Mouse (Mus musculus): Measurements from ENCODE around the gene P3h1. TPM values are rescaled to one million over a fixed set of nuclear protein-coding genes. Genes with fewer than 3 reads are reported as not detected.

The P3h1 gene
- polyA plus RNA-seq, 1 experiment = 42.4 TPM

GRCm38 (mm10) chr4:119216667-119217066 is 16.0 kb upstream of the P3h1 start:
- TF ChIP-seq POLR2AphosphoS2 (IDR thresholded peaks at IDR 0.05; ENCODE audit: insufficient read length, low read depth) = peak; percentile 25
- TF ChIP-seq CEBPB (IDR thresholded peaks at IDR 0.05; ENCODE audit: insufficient read depth, poor library complexity, severe bottlenecking) = no peak
- TF ChIP-seq REST (IDR thresholded peaks at IDR 0.05; ENCODE audit: insufficient read depth, insufficient read length) = no peak
- no peak for TF ChIP-seq SRF (IDR thresholded peaks at IDR 0.05; ENCODE audit: control insufficient read depth, insufficient read length, low read depth)
- no peak for TF ChIP-seq MYOD1 (IDR thresholded peaks at IDR 0.05; ENCODE audit: control insufficient read depth in 1 of 3, insufficient read length in 2 of 3, low read depth in 2 of 3)
- H3ac ChIP-seq (ENCODE audit: control insufficient read depth, insufficient read length) = no peak overlapping the region
- no peaks in the 10 kb centered on the region for H3K36me3 ChIP-seq (ENCODE audit: control insufficient read depth, insufficient read depth)
- no peak overlapping the region for H3K4me3 ChIP-seq
- H3K27me3 ChIP-seq (ENCODE audit: control insufficient read depth, insufficient read depth, insufficient read length) = no peaks in the 10 kb centered on the region
- no peak overlapping the region for H3K4me2 ChIP-seq (ENCODE audit: low read depth)
- H3K79me2 ChIP-seq (ENCODE audit: control insufficient read depth, insufficient read depth) = no peaks in the 10 kb centered on the region

- no peaks in the 10 kb centered on the region for H3K79me2 ChIP-seq (ENCODE audit: control insufficient read depth, insufficient read depth)
- TF ChIP-seq SRF (IDR thresholded peaks at IDR 0.05; ENCODE audit: control insufficient read depth, insufficient read length, low read depth) (no peak), CEBPB (IDR thresholded peaks at IDR 0.05; ENCODE audit: insufficient read depth, poor library complexity, severe bottlenecking) (no peak), POLR2A (IDR thresholded peaks at IDR 0.05; ENCODE audit: insufficient read length, low read depth) (no peak), MYOG (IDR thresholded peaks at IDR 0.05; ENCODE audit: control insufficient read depth in 1 of 3, insufficient read depth in 1 of 3, insufficient read length in 2 of 3, low read depth in 2 of 3) (no peak), REST (IDR thresholded peaks at IDR 0.05; ENCODE audit: insufficient read depth, insufficient read length) (no peak), TCF12 (IDR thresholded peaks at IDR 0.05; ENCODE audit: insufficient read depth, poor library complexity, severe bottlenecking) (no peak), E2F4 (IDR thresholded peaks at IDR 0.05; ENCODE audit: insufficient read depth) (no peak), MYOD1 (IDR thresholded peaks at IDR 0.05; ENCODE audit: control insufficient read depth in 1 of 3, insufficient read length in 2 of 3, low read depth in 2 of 3) (no peak), TCF3 (IDR thresholded peaks at IDR 0.05; ENCODE audit: insufficient read length, low read depth) (no peak), MAX (IDR thresholded peaks at IDR 0.05; ENCODE audit: low read depth) (no peak), USF1 (IDR thresholded peaks at IDR 0.05; ENCODE audit: low read depth) (no peak), POLR2AphosphoS2 (IDR thresholded peaks at IDR 0.05; ENCODE audit: insufficient read length, low read depth) (no peak)
Observed at GRCm38 (mm10) chr4:119218169-119218568, 14.5 kb upstream of the P3h1 start, which contains the start of gene Tmem269. Gene Tmem269 (minus strand): TSS chr4:119218217.

GRCm38 (mm10) chr4:119223696-119224095 is 9.0 kb upstream of the P3h1 start:
- Histone ChIP-seq H3K36me3 (ENCODE audit: control insufficient read depth, insufficient read depth) (peaks cover 24% of the 10 kb centered on the region), H3K4me2 (ENCODE audit: low read depth) (no peak overlapping the region), H3ac (ENCODE audit: control insufficient read depth, insufficient read length) (no peak overlapping the region), H3K79me2 (ENCODE audit: control insufficient read depth, insufficient read depth) (no peaks in the 10 kb centered on the region), H3K27me3 (ENCODE audit: control insufficient read depth, insufficient read depth, insufficient read length) (no peaks in the 10 kb centered on the region), H3K4me3 (no peak overlapping the region)
- TF ChIP-seq POLR2AphosphoS2 (IDR thresholded peaks at IDR 0.05; ENCODE audit: insufficient read length, low read depth) (peak; percentile 16), POLR2A (IDR thresholded peaks at IDR 0.05; ENCODE audit: insufficient read length, low read depth) (no peak)

More at GRCm38 (mm10) chr4:119218169-119218568, 14.5 kb upstream of the P3h1 start, which contains the start of gene Tmem269:
- no peak within 1 kb of the TSS for H3K4me3 ChIP-seq
- H3K4me2 ChIP-seq (ENCODE audit: low read depth) = no peak within 1 kb of the TSS
- H3K27me3 ChIP-seq (ENCODE audit: control insufficient read depth, insufficient read depth, insufficient read length) = no peaks in the 10 kb centered on the region
- no peak within 1 kb of the TSS for H3ac ChIP-seq (ENCODE audit: control insufficient read depth, insufficient read length)
- no peaks in the 10 kb centered on the region for H3K36me3 ChIP-seq (ENCODE audit: control insufficient read depth, insufficient read depth)

- Histone ChIP-seq H3K4me3 (no peak overlapping the region), H3K27me3 (ENCODE audit: control insufficient read depth, insufficient read depth, insufficient read length) (no peaks in the 10 kb centered on the region), H3K79me2 (ENCODE audit: control insufficient read depth, insufficient read depth) (no peaks in the 10 kb centered on the region), H3ac (ENCODE audit: control insufficient read depth, insufficient read length) (no peak overlapping the region), H3K36me3 (ENCODE audit: control insufficient read depth, insufficient read depth) (peaks cover 24% of the 10 kb centered on the region), H3K4me2 (ENCODE audit: low read depth) (no peak overlapping the region)
- TF ChIP-seq MAX (IDR thresholded peaks at IDR 0.05; ENCODE audit: low read depth) (no peak), POLR2A (IDR thresholded peaks at IDR 0.05; ENCODE audit: insufficient read length, low read depth) (no peak), MYOG (IDR thresholded peaks at IDR 0.05; ENCODE audit: control insufficient read depth in 1 of 3, insufficient read depth in 1 of 3, insufficient read length in 2 of 3, low read depth in 2 of 3) (no peak)
Observed at GRCm38 (mm10) chr4:119224534-119224933, 8.2 kb upstream of the P3h1 start.

- Histone ChIP-seq H3K36me3 (ENCODE audit: control insufficient read depth, insufficient read depth) (peaks cover 24% of the 10 kb centered on the region), H3K79me2 (ENCODE audit: control insufficient read depth, insufficient read depth) (no peaks in the 10 kb centered on the region), H3K4me2 (ENCODE audit: low read depth) (no peak overlapping the region), H3K4me3 (no peak overlapping the region), H3ac (ENCODE audit: control insufficient read depth, insufficient read length) (no peak overlapping the region), H3K27me3 (ENCODE audit: control insufficient read depth, insufficient read depth, insufficient read length) (no peaks in the 10 kb centered on the region)
- no peak for TF ChIP-seq POLR2AphosphoS2 (IDR thresholded peaks at IDR 0.05; ENCODE audit: insufficient read length, low read depth)
- no peak for TF ChIP-seq MYOD1 (IDR thresholded peaks at IDR 0.05; ENCODE audit: control insufficient read depth in 1 of 3, insufficient read length in 2 of 3, low read depth in 2 of 3)
- TF ChIP-seq POLR2A (IDR thresholded peaks at IDR 0.05; ENCODE audit: insufficient read length, low read depth) = no peak
- no peak for TF ChIP-seq E2F4 (IDR thresholded peaks at IDR 0.05; ENCODE audit: insufficient read depth)
- no peak for TF ChIP-seq MYOG (IDR thresholded peaks at IDR 0.05; ENCODE audit: control insufficient read depth in 1 of 3, insufficient read depth in 1 of 3, insufficient read length in 2 of 3, low read depth in 2 of 3)
- TF ChIP-seq CEBPB (IDR thresholded peaks at IDR 0.05; ENCODE audit: insufficient read depth, poor library complexity, severe bottlenecking) = no peak
- no peak for TF ChIP-seq TCF12 (IDR thresholded peaks at IDR 0.05; ENCODE audit: insufficient read depth, poor library complexity, severe bottlenecking)
- TF ChIP-seq USF1 (IDR thresholded peaks at IDR 0.05; ENCODE audit: low read depth) = no peak
- no peak for TF ChIP-seq REST (IDR thresholded peaks at IDR 0.05; ENCODE audit: insufficient read depth, insufficient read length)
- TF ChIP-seq SRF (IDR thresholded peaks at IDR 0.05; ENCODE audit: control insufficient read depth, insufficient read length, low read depth) = no peak
- no peak for TF ChIP-seq MAX (IDR thresholded peaks at IDR 0.05; ENCODE audit: low read depth)
- no peak for TF ChIP-seq TCF3 (IDR thresholded peaks at IDR 0.05; ENCODE audit: insufficient read length, low read depth)
Observed at GRCm38 (mm10) chr4:119225719-119226118, 7.0 kb upstream of the P3h1 start.

Measured in myocyte (in vitro differentiated cells).